Mouse (Mus musculus) retina, adult 2 months (tissue): ENCODE data around the gene Acss1.

Experiments used
- DNase-seq: peaks from one replicate; pipeline ENCODE4 v3.0.0-alpha.2; 2012; ENCODE audit warnings: low read depth, low spot score

Gene Acss1

DNA sequence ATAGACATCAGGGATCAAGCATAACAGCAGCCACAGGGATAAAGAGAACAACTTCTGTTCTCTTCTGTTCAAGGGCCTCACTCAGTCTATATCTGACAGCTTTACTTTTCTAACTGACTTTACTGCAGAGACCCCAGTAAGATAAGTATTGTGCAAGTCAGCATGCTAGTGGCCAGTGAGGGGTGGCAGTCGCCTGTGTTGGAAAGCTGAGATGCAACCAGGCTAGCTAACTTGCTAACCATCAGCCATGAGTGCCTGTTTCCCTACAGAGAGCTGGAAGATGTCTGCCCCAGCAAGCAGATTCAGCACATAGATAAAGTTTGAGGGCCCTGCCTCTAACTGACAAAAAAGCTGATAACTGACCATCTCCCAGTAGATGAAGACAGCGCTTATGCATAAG lies 97.5 kb downstream of the Acss1 start:
- no peak for DNase-seq

DNA sequence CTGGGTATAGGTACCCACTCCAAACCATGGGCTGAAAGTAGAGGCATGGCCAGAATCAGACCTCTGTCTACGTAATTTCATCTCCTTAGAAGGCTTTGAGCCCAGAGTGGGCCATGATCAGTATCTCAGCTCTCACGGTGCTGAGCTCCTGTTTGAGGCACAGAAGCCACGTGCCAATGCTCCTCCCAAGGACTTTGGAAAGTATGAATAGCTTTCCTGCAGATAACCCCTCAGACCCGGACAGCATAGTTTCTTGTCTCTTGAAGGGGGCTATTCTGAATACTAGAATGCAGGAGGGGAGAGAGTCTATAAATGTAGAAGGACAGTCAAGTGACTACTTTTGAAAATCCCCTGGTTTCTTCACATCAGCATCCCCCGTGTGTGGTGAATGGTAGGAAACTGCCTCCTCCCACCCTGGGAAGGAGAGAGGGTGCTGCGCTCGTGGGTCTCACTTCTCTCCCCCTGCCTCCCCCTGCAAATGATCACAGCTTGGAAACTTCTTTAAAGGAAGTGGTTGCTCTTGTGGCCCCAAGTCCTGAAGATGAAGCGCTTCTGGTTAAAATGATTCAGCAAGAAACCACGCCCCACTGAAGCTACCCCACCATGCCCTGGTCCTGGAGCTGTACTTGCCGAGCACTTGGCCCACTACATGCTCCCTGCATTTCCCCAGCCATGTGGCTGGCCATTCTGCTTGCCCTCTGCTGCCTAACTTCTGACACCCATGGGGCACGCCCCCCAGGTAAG lies 98.3 kb downstream of the Acss1 start, which contains the start of gene Cst7:
Gene Cst7, plus strand, starts transcription at position 569 of the 744 bp plus-strand sequence.
- no peak for DNase-seq
